Mouse (Mus musculus): ENCODE data around the gene Gm7233. TPM values are rescaled to one million over a fixed set of nuclear protein-coding genes. Genes with fewer than 3 reads are reported as not detected.

The Gm7233 gene
- not detected in 2 replicates for polyA plus RNA-seq (2021; fragmentation: Nextera tagmentation)
- long read RNA-seq, experiment 1, partial matches to known transcripts = 0 of 1 reads
- long read RNA-seq, experiment 1, other reads (novel, unspliced or antisense) = 1 of 1 reads
- long read RNA-seq, experiment 2 = 0 reads

DNA sequence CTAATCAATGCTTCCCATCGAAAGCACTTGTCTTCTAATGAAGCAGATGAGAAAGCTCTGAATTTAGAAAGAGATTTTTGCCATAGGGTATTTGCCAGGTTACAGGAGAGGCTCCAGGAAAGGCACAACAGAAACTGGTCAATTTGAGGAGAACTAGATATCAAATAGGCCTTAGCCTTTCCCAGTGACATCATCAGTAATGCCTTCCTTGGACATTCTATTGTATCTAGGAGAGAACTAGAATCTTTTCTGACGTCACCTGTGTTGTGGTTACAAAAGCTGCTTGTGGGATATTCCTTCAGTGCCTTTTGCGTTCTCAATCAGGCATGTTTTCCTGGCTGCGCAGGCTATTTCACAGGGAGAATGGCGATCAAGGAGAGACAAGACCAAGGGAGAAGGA lies at the start of gene Gm7233:
Gene Gm7233, plus strand, starts transcription at position 301 of the 400 bp plus-strand sequence.

GRCm38 (mm10) chr14:43235204-43235603 lies 55.5 kb downstream of the Gm7233 start, which contains the start of gene Gm8122:
Gene Gm8122 (minus strand): TSS chr14:43235304.

Other genes with a start within 250 kb of the Gm7233 start
- gene Gm8082, start 186.2 kb upstream of the Gm7233 start, polyA plus RNA-seq (2021; fragmentation: Nextera tagmentation) = not detected in 2 replicates
- not detected in 2 replicates for gene Gm10376, start 164.2 kb upstream of the Gm7233 start, polyA plus RNA-seq (2021; fragmentation: Nextera tagmentation)
- gene Gm8094, start 103.2 kb upstream of the Gm7233 start, polyA plus RNA-seq (2021; fragmentation: Nextera tagmentation) = 0.08 TPM in 1 of 2 replicates, not detected in the other
- gene Gm8104, start 79.3 kb upstream of the Gm7233 start, polyA plus RNA-seq (2021; fragmentation: Nextera tagmentation) = 0.11 and 0.29 TPM in 2 replicates
- not detected in 2 replicates for gene Gm8122, start 55.4 kb downstream of the Gm7233 start, polyA plus RNA-seq (2021; fragmentation: Nextera tagmentation)
- not detected in 2 replicates for gene Gm8126, start 78.8 kb downstream of the Gm7233 start, polyA plus RNA-seq (2021; fragmentation: Nextera tagmentation)
- 0.19 and 0.37 TPM in 2 replicates for gene Gm9732, start 95.2 kb downstream of the Gm7233 start, polyA plus RNA-seq (2021; fragmentation: Nextera tagmentation)
- not detected in 2 replicates for gene Gm8127, start 114.0 kb downstream of the Gm7233 start, polyA plus RNA-seq (2021; fragmentation: Nextera tagmentation)
- gene 1700001F09Rik, start 167.9 kb downstream of the Gm7233 start, polyA plus RNA-seq (2021; fragmentation: Nextera tagmentation) = not detected in 2 replicates
- not detected in 2 replicates for gene Gm8138, start 236.5 kb downstream of the Gm7233 start, polyA plus RNA-seq (2021; fragmentation: Nextera tagmentation)